Mouse (Mus musculus) lung, adult 2 months (tissue): ENCODE measurements around the gene B630019K06Rik.

Experiments
- CTCF ChIP-seq: fragments of 200-500 bp; IDR thresholded peaks from 2 replicates; pipeline ENCODE4 v1.5.1; 2011; ENCODE audit warnings: mild to moderate bottlenecking, low read length, control low read depth; ENCODE audit not compliant: insufficient read depth
- POLR2A ChIP-seq: fragments of 200-500 bp; IDR thresholded peaks from 2 replicates; pipeline ENCODE4 v1.6.1; 2011; ENCODE audit warnings: low read depth, mild to moderate bottlenecking, control low read depth, low read length, borderline replicate concordance; ENCODE audit errors: extremely low read depth

- no peak for TF ChIP-seq CTCF
- TF ChIP-seq POLR2A: no peak
Measured at GRCm38 (mm10) chrX:8901906-8902472, 9.8 kb downstream of the B630019K06Rik start.
